Mouse (Mus musculus) CH12.LX (cell line): ENCODE results near the gene Zcchc24.

Experiments used
- CTCF ChIP-seq, 2 experiments: IDR thresholded peaks in 1 of 2; conservative IDR thresholded peaks in 1 of 2; 2 replicates each; pipeline ENCODE4 v1.5.1; 2011 to 2012; ENCODE audit warnings: low read depth in 2 of 2, low read length in 2 of 2, improper control_type of control experiment in 1 of 2, inconsistent platforms in 1 of 2, mild to moderate bottlenecking in 1 of 2, moderate library complexity in 1 of 2
- EP300 ChIP-seq: IDR thresholded peaks from 2 replicates; pipeline ENCODE4 v1.6.1; 2011; ENCODE audit warnings: low read length, improper control_type of control experiment
- MAFK ChIP-seq: IDR thresholded peaks from 2 replicates; pipeline ENCODE4 v1.6.1; 2011; ENCODE audit warnings: low read length, improper control_type of control experiment; ENCODE audit not compliant: insufficient replicate concordance
- POLR2A ChIP-seq: IDR thresholded peaks from 2 replicates; pipeline ENCODE4 v1.6.1; 2011; ENCODE audit warnings: low read depth, mild to moderate bottlenecking, improper control_type of control experiment, low read length
- TCF12 ChIP-seq: IDR thresholded peaks from 2 replicates; pipeline ENCODE4 v1.6.1; 2014; ENCODE audit warnings: low read depth, mild to moderate bottlenecking, inconsistent platforms, low read length, improper control_type of control experiment
- UBTF ChIP-seq: IDR thresholded peaks from 2 replicates; pipeline ENCODE4 v1.6.1; 2012; ENCODE audit warnings: low read depth, mild to moderate bottlenecking, inconsistent platforms, low read length, improper control_type of control experiment, moderate library complexity
- USF1 ChIP-seq: IDR thresholded peaks from 2 replicates; pipeline ENCODE4 v1.6.1; 2014; ENCODE audit warnings: low read depth, mild to moderate bottlenecking, inconsistent platforms, low read length, improper control_type of control experiment
- ZMIZ1 ChIP-seq: IDR thresholded peaks from 2 replicates; pipeline ENCODE4 v1.6.1; 2012; ENCODE audit warnings: low read depth, mild to moderate bottlenecking, inconsistent platforms, low read length, improper control_type of control experiment

DNA sequence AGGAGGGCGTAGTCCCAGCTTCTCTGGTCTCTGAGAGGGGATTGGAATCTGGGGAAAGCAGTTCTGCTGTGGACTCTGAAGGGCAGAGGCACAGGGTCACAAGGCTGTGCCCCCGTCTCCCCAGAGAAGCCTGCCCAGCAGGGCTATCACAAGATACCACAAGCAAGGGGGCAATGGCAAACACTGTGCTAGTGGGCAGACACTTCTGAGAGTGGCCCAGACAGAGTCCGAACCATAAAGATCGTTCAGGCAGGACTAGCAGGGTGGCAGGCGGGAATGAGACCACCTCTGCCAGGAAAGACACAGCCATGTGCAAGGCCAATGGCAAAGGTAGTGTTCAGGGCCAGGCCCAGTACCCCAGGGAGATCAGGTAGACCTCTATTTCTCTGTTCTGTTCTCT is 7.7 kb downstream of the Zcchc24 start:
- TF ChIP-seq USF1 (no peak), ZMIZ1 (no peak), CTCF (conservative IDR thresholded peaks at IDR 0.05 in 1 of 2, IDR thresholded peaks at IDR 0.05 in 1 of 2; ENCODE audit: low read depth in 2 of 2, low read length in 2 of 2) (no peak), POLR2A (no peak), TCF12 (no peak), MAFK (no peak), UBTF (no peak), EP300 (no peak)
